Mouse (Mus musculus): ENCODE measurements around the gene 1700021F05Rik. TPM values are rescaled to one million over a fixed set of nuclear protein-coding genes. Genes with fewer than 3 reads are reported as not detected.

1700021F05Rik gene
- total RNA-seq, 4 experiments from 2014 or later, result 108 to 122 (median 117) TPM

DNA sequence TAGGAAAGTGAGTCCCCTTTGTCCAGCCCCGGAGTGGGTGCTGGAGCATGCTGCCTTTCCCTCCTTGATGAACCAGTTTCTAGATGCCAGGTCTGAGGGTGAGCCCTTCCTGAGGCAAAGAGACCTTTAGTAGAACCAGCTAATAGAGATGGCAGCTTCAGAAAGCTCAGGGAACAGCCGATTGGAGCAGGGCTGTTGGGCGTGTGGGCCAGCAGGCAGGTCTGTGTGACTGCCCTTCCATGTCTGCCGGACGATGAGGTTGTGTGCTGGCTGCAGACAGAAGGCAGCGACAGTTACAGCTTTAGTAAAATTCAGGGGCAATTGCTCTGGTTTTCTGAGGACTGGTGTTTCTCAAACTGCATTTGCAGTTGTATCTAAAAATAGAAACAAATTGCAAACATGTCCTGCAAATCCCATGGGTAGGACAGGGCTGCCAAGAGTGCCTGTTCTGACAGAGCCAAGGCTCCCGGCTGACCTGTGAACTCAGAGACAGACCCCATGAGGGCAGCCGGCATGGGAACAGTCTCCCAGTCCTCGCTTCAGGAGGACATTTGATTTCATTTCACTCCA, 57.3 kb downstream of the 1700021F05Rik start:
- DNase-seq (ENCODE audit: low spot score), result peak; percentile 59

DNA sequence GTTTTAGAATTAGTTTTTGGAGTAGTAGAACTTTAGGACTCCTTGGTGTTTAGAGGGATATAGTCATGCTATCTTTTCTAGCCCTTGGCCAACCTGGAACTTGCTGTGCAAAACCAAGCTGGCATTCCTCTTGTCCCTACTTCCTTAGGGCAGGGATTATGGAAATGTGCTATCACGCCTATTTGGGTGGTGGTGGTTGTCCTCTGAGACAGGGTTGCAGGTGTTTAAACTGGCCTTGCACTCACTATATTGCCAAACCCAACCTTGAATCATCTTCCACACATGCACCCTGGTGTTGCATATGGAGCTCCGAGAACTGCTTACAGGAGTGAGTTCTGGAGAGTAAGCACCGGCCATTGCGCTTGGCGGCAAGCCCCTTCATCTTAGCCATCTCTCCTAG, 58.8 kb downstream of the 1700021F05Rik start:
- DNase-seq (ENCODE audit: low spot score), result no peak

DNA sequence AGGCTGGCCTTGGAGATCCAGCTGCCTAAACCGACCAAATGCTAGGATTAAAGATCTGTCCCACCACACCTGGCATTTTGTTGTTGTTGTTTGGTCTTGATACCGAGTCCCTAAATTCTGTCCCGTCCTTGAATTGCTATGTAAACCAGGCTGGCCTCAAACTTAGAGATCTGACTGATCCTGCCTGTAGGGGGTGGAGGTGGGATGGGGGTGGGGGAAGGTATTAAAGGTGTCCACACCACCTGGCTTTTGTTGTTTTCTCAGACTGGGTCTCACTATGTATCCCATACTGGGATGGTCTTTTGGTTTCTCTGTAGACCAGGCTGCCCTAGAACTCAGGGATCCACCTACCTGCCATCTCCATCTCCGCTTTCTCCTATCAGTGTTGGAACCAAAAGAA, 59.6 kb downstream of the 1700021F05Rik start:
- DNase-seq (ENCODE audit: low spot score), result no peak

GRCm38 (mm10) chr10:43480227-43480849, 60.5 kb downstream of the 1700021F05Rik start:
- DNase-seq (ENCODE audit: low spot score), result no peak

DNA sequence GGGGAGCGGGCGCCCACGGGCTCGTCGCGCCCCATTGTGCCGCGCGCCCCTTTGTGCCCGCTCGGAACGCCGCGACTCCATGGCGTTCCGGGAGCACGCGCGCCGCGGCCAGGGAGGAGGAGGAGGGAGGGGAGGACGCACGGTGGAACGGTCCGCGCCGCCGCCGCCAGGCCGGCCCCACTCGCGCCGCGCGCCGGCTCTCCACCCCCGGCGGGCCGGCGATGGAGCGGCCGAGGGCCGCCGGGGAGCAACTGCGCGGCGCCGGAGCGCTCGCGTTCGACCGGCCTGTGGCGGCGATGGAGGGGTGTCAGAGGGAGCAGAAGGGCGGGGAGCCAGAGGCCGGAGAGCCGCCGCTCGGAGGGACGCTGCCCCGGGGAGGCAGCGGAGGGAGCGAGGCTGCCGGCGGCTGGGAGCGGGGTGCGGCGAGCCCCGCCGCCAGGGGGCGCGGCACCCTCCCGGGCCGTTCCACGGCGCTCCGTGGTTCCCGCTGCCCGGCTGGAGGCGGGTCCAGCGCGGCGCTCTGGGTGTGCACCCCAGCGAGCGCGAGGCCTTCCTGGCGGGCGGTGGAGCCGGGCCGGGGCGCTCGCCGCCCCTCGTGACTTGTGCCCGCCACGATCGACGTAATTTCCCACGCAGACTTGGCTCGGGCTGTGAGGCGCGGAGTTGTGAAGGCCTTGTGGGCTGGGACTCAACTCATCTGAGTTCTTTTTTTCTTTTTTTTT, 61.2 kb downstream of the 1700021F05Rik start:
- DNase-seq (ENCODE audit: low spot score), result peak; percentile 84

GRCm38 (mm10) chr10:43478751-43479435, 61.9 kb downstream of the 1700021F05Rik start, which contains the start of gene Bend3:
Gene Bend3, plus strand, starts transcription at chr10:43478831.
- DNase-seq (ENCODE audit: low spot score), result peak; percentile 22

DNA sequence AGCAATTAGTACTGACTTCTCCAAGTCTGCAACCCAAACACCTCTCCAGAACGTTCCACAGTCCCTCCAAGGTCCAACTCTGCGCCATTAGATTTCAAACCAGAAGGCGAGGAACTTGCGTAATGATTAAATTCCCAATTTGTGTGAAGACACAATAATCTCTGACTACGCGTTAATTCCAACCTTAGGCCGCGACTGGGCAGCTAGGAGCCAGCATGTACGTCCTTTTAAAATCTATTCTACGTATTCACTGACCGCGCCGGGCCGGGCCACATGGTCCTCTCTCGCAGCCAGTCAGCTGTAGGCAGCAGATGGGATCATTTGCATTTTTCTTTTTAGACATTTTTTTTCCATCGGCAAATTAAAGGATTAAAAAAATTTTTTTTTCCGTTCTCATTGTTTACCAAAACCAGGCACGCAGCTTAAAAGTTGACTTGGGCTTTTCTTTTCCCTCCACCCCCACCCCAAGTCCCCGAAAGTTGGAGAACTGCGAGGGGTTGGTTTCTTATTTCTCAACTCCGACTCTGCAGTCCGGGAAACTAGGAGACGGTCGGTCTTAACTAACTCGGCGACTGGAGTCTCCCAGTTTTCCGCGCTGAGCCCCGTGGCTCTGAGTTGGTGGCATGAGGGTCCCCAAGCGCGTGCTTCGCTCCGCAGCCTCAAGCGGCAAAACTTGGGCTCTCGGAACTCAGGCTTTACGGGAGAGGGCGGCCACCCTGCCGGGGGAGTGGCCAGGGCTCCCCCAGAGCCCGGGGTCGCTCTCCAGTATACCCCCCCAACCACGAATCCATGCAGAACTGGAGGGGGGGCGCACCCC, 62.7 kb downstream of the 1700021F05Rik start:
- peak; percentile 33 for DNase-seq (ENCODE audit: low spot score)

DNA sequence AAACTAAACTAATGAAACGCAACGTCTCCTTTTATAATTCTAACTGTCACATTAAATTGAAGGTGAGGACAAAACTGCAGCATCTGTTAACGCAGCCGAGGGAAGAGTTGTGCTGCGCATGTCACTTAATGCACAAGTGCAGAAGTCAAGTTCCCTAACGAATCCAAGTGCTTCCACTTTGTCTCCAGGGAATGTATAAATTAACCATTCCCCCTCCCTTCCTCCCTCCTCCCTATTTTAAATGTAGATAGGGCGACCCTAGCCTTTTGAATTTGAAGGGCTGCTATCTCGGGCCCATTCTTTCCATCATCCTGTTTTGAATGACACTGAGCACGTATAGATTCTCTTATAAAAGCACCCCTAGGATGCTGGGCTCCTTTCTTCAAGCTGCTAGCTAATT, 63.3 kb downstream of the 1700021F05Rik start:
- no peak for DNase-seq (ENCODE audit: low spot score)

DNA sequence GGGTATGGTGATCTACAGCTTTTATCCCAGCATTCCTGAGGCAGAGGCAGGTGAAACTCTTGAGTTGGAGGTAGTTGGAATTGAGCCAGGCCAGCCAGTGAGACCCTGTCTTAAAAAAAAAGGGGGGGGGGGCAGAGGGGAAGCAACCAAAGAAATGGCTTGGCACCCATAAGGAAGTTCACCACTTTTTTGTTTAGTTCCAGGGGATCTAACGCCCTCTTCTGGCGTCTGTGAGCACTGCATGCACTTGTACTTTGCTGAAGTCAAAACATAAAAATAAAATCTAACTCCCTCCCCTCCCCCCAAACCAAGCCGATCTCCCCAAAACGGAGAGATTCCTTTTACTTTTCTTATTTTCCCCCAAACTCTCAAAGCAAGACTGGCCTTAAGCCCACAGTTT, 65.4 kb downstream of the 1700021F05Rik start:
- no peak for DNase-seq (ENCODE audit: low spot score)

Other genes with a start within 250 kb of the 1700021F05Rik start
- gene Bend3, start 62.2 kb downstream of the 1700021F05Rik start, total RNA-seq (2022), result 1 to 10 TPM; 6.2 to 9.1 (median 6.8) TPM
- 10 to 100 TPM in 1 of 4 experiments, 1 to 10 TPM in 2, not detected in 1; 3.6 to 16.9 (median 7.9) TPM for gene Gm9803, start 16.9 kb downstream of the 1700021F05Rik start, total RNA-seq (2022)
- gene Cd24a, start 37.3 kb upstream of the 1700021F05Rik start, total RNA-seq (2022), result 10 to 100 TPM in 1 of 4 experiments, 1 to 10 TPM in 3; 2.2 to 12.2 (median 3.4) TPM

Data from heart, adult 8-10 months (tissue).